Mouse (Mus musculus) T-helper 1 cell (primary cell): ENCODE results near the gene Gnao1.

Source experiments
- in situ Hi-C: fragments of 300-600 bp; cut with MboI, MseI; formaldehyde crosslinking; loops from one replicate; pipeline ENCODE4 v1.15.1; 2025; ENCODE audit warnings: high pct_unique_total_duplicates

Gene Gnao1

GRCm38 (mm10) chr8:93809686-93810027 lies at the start of gene Gnao1:
Gnao1 (plus strand) TSS chr8:93809966.
- in situ Hi-C loops: no loop called here

GRCm38 (mm10) chr8:93777605-93778004 lies 32.2 kb upstream of the Gnao1 start:
- in situ Hi-C loops: no loop called here

- in situ Hi-C loops: no loop called here
Observed at GRCm38 (mm10) chr8:93809226-93809625, 540 bp upstream of the Gnao1 start.

GRCm38 (mm10) chr8:93810028-93810858 lies 477 bp downstream of the Gnao1 start:
- in situ Hi-C loops: no loop called here

- in situ Hi-C loops: no loop called here
Observed at GRCm38 (mm10) chr8:93810859-93811602, 1.3 kb downstream of the Gnao1 start.

- in situ Hi-C loops: no loop called here
Observed at GRCm38 (mm10) chr8:93811719-93812475, 2.1 kb downstream of the Gnao1 start.

GRCm38 (mm10) chr8:93812566-93813404 lies 3.0 kb downstream of the Gnao1 start:
- in situ Hi-C loops: no loop called here

GRCm38 (mm10) chr8:93813405-93813761 lies 3.6 kb downstream of the Gnao1 start:
- in situ Hi-C loops: no loop called here

- in situ Hi-C loops: no loop called here
Observed at GRCm38 (mm10) chr8:93814266-93814665, 4.5 kb downstream of the Gnao1 start.

GRCm38 (mm10) chr8:93816226-93816625 lies 6.5 kb downstream of the Gnao1 start:
- in situ Hi-C loops: no loop called here

- in situ Hi-C loops: no loop called here
Observed at GRCm38 (mm10) chr8:93817366-93817765, 7.6 kb downstream of the Gnao1 start.

- in situ Hi-C loops: no loop called here
Observed at GRCm38 (mm10) chr8:93819929-93820328, 10.2 kb downstream of the Gnao1 start.

GRCm38 (mm10) chr8:93821327-93821726 lies 11.6 kb downstream of the Gnao1 start:
- in situ Hi-C loops: no loop called here

- in situ Hi-C loops: no loop called here
Observed at GRCm38 (mm10) chr8:93825317-93825716, 15.6 kb downstream of the Gnao1 start.

- in situ Hi-C loops: no loop called here
Observed at GRCm38 (mm10) chr8:93830626-93831025, 20.9 kb downstream of the Gnao1 start.

- in situ Hi-C loops: no loop called here
Observed at GRCm38 (mm10) chr8:93835771-93836170, 26.0 kb downstream of the Gnao1 start.

GRCm38 (mm10) chr8:93839113-93839512 lies 29.3 kb downstream of the Gnao1 start:
- in situ Hi-C loops: no loop called here

GRCm38 (mm10) chr8:93840486-93840885 lies 30.7 kb downstream of the Gnao1 start:
- in situ Hi-C loops: no loop called here

- in situ Hi-C loops: no loop called here
Observed at GRCm38 (mm10) chr8:93840956-93841752, 31.4 kb downstream of the Gnao1 start.

GRCm38 (mm10) chr8:93842574-93842973 lies 32.8 kb downstream of the Gnao1 start:
- in situ Hi-C loops: no loop called here
